Mouse (Mus musculus): ENCODE results near the gene Mxra7. TPM values are rescaled to one million over a fixed set of nuclear protein-coding genes. Genes with fewer than 3 reads are reported as not detected.

Gene Mxra7
- polyA plus RNA-seq, 1 experiment from 2014 or later: 45.2 TPM

DNA sequence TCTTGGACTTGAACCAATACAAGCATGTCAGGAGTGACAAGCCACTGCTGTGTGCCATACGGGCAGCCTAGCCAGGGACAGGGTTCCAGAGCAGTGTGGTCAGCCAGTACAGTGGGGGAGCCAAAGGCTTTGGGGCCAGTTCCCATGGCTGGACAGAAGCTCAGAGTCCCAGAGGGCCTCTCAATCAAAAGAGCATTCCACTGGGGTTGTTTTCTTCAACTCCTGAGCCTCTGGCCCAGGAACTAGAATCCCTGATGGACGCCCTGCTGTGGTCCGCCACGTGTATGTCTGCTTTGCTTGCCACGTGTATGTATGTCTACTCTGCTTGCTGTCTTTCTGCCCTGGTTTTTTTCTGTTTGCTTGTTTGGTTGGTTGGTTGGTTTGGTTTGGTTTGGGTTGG, 26.7 kb downstream of the Mxra7 start:
- WGBS: 79% methylated on average over 5 of the region's 5 CpGs
- H3K4me3 ChIP-seq: no peak overlapping the region

DNA sequence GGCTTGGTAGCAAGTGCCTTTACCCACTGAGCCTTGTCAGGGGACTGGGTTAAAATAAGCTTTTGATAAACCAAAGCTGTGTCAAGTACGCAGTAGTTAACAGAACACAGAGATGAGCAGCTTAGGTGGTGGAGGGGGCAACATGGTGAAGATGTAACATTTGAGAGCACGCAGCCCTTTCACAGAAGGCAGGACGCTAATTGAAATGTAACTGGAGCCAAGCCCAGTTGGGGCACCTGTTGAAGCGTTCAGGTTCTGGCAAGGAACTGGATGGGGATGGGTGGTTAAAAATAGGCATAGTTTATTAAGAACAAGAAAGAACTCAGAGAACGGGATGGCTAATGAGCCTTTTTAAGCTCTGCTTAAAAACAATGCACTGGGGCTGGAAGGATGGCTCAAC, 28.5 kb downstream of the Mxra7 start:
- H3K4me3 ChIP-seq: no peak overlapping the region
- no peak overlapping the region for H3K4me2 ChIP-seq (replicated peaks)
- no peaks in the 10 kb centered on the region for H3K27me3 ChIP-seq
- WGBS: 95% methylated on average over 5 of the region's 5 CpGs
- 0 out of 2 replicates have a peak, but pooled peaks cover 1% of the 10 kb centered on the region for H3K36me3 ChIP-seq
- no peaks in the 10 kb centered on the region for H3K9me3 ChIP-seq
- H3K4me1 ChIP-seq: no peaks in the 10 kb centered on the region
- no peak overlapping the region for H3K27ac ChIP-seq (replicated peaks)
- no peak overlapping the region for H3K9ac ChIP-seq (replicated peaks)
- no peak for ATAC-seq (ENCODE audit: low FRiP score, low read depth)

More for the DNA sequence above, 26.7 kb downstream of the Mxra7 start:
- Histone ChIP-seq H3K4me1 (no peaks in the 10 kb centered on the region), H3K27ac (replicated peaks) (no peak overlapping the region), H3K4me2 (replicated peaks) (no peak overlapping the region), H3K9ac (replicated peaks) (no peak overlapping the region), H3K9me3 (no peaks in the 10 kb centered on the region), H3K27me3 (no peaks in the 10 kb centered on the region), H3K36me3 (0 out of 2 replicates have a peak, but pooled peaks cover 2% of the 10 kb centered on the region)
- no peak for ATAC-seq (ENCODE audit: low FRiP score, low read depth)

DNA sequence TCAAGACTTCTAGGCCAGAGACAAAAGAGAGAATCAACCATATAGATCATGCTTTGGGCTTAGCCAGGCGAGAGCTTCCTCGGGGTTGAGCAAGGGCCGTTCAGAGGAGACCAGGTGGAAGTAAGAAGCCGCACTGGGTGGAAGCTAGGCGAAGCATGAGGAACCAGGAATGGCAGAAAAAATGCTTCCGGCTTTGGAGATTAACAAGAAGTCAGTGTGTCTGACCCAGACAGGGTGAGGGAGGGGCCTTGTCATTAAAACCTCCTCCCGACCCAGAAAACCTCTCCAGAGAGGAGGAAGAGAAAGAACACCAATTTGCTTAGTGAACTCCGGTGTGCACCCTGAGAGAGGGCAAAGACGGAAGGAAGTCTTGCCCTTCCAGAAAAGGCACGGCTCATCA, 43.6 kb downstream of the Mxra7 start:
- H3K4me3 ChIP-seq: no peak overlapping the region
- H3K9me3 ChIP-seq: no peaks in the 10 kb centered on the region
- no peaks in the 10 kb centered on the region for H3K4me1 ChIP-seq
- H3K27ac ChIP-seq (replicated peaks): no peak overlapping the region
- ATAC-seq (ENCODE audit: low FRiP score, low read depth): no peak
- no peak overlapping the region for H3K9ac ChIP-seq (replicated peaks)
- no peaks in the 10 kb centered on the region for H3K27me3 ChIP-seq
- H3K4me2 ChIP-seq (replicated peaks): no peak overlapping the region
- 85% methylated on average over 10 of the region's 10 CpGs for WGBS
- H3K36me3 ChIP-seq: no peaks in the 10 kb centered on the region

DNA sequence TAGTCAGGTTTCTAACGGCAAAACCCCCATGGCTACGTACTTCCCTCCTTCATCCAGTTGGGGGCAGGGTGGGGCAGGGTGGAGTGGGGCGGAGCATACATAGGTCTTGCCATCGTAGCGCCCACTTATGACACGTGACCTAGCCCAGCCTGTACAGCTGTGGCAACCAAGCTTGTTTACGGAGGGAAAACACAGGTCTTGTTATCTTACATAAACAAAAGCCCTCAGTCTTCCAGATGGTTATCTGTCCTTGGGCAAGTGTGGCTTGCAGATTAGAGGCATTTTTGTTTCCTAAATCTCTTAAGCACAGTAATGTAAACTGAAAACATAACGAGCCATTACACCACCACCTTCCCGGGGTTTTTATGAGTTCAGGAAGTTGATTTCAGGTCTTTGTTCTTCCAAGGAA, 45.1 kb downstream of the Mxra7 start:
- ATAC-seq (ENCODE audit: low FRiP score, low read depth): no peak
- 84% methylated on average over 9 of the region's 9 CpGs for WGBS

DNA sequence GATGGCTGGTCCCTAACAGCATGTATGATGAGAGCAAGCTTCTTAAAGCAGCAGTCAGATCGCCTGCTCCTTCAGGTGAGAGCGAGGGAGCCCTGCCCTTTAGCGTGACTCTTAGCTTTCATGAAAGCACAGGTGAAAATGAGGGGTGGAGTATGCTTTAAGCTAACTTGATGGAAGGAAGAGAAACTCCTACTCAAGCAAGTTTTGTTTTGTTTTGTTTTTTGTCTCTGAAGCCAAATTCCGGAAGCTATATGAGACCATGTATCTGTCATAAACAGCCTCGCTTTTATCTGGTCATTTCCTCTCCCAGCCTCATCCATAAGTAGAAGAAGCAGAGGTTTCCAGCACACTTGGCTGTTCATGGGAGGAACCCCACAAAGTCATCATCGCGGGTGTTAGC, 52.4 kb downstream of the Mxra7 start, which contains the start of gene St6galnac1:
Gene St6galnac1, minus strand, starts transcription at position 101 of the 400 bp plus-strand sequence.
- Histone ChIP-seq H3K4me3 (no peak within 1 kb of the TSS), H3K4me2 (replicated peaks) (no peak within 1 kb of the TSS), H3K27ac (replicated peaks) (no peak within 1 kb of the TSS), H3K27me3 (no peaks in the 10 kb centered on the region), H3K36me3 (no peaks in the 10 kb centered on the region), H3K4me1 (no peaks in the 10 kb centered on the region), H3K9me3 (no peaks in the 10 kb centered on the region), H3K9ac (replicated peaks) (no peak within 1 kb of the TSS)
- WGBS: 91% methylated on average over 7 of the region's 7 CpGs
- ATAC-seq (ENCODE audit: low FRiP score, low read depth): no peak

More for the DNA sequence above, 45.1 kb downstream of the Mxra7 start:
- H3K4me3 ChIP-seq: no peak overlapping the region
- H3K9ac ChIP-seq (replicated peaks): no peak overlapping the region
- no peak overlapping the region for H3K4me2 ChIP-seq (replicated peaks)
- no peak overlapping the region for H3K27ac ChIP-seq (replicated peaks)
- H3K4me1 ChIP-seq: no peaks in the 10 kb centered on the region
- H3K36me3 ChIP-seq: no peaks in the 10 kb centered on the region
- H3K9me3 ChIP-seq: no peaks in the 10 kb centered on the region
- H3K27me3 ChIP-seq: no peaks in the 10 kb centered on the region

DNA sequence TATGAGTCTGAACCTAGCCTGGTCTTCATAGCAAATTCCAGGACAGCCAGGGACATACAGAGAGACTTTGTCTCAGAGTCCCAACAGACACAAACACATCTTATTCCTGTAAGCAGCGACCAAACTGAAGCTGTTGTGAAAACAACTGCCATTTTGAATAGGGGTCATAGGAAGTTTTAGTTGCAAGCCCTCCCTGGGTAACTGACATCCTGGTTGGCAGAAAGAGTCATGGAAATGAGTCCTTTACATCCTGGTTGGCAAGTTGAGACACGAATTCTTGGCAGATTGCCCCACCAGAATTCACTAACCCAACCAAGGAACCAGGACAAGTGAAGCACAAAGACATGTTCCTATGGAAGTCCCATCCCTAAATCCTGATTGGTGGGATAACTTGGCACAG, 54.6 kb downstream of the Mxra7 start:
- Histone ChIP-seq H3K4me1 (no peaks in the 10 kb centered on the region), H3K4me3 (no peak overlapping the region), H3K27ac (replicated peaks) (no peak overlapping the region), H3K27me3 (no peaks in the 10 kb centered on the region), H3K9me3 (no peaks in the 10 kb centered on the region), H3K36me3 (no peaks in the 10 kb centered on the region), H3K9ac (replicated peaks) (no peak overlapping the region), H3K4me2 (replicated peaks) (no peak overlapping the region)
- WGBS: 56% methylated on average over 2 of the region's 2 CpGs
- ATAC-seq (ENCODE audit: low FRiP score, low read depth): no peak

DNA sequence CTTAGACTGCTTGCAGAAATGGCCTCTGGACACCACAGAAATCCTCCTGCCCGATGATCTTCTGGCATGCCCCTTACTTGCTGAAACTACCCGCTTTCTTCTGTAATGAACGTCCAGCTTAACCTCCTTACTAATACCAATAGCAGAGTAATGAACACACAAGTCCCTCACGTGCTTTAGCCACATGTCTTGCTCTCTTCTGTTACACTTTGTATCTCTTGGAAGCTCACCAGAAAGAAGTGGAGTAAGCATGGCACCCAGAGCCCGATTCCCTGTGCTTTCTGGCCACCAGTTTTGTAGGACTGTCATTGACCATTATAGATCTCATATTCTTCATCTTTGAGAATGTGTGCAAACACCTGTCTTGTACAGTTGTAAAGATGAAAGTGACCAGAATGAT, 58.0 kb downstream of the Mxra7 start:
- no peaks in the 10 kb centered on the region for H3K27me3 ChIP-seq
- no peaks in the 10 kb centered on the region for H3K9me3 ChIP-seq
- H3K9ac ChIP-seq (replicated peaks): no peak overlapping the region
- ATAC-seq (ENCODE audit: low FRiP score, low read depth): no peak
- H3K4me3 ChIP-seq: no peak overlapping the region
- H3K27ac ChIP-seq (replicated peaks): no peak overlapping the region
- 88% methylated on average over 5 of the region's 5 CpGs for WGBS
- H3K36me3 ChIP-seq: no peaks in the 10 kb centered on the region
- H3K4me1 ChIP-seq: no peaks in the 10 kb centered on the region
- H3K4me2 ChIP-seq (replicated peaks): no peak overlapping the region

DNA sequence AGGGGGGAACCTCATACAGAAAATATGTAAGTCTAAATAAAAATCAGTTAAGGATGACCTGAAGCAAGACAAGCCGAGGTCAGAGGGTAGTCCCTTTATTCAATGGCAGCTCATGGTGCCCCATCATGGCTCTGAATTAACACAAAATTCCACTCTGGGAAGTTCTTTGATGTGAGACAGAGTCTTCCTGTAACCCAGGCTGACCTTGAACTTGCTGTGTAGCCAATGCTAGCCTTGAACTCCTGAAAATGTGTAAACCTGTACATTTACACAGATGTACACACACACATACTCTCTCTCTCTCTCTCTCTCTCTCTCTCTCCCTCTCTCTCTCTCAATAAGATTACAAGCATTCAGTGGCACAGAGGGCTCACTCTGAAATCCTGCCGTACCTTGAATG, 62.9 kb downstream of the Mxra7 start:
- Histone ChIP-seq H3K9ac (replicated peaks) (no peak overlapping the region), H3K4me1 (no peaks in the 10 kb centered on the region), H3K9me3 (no peaks in the 10 kb centered on the region), H3K36me3 (no peaks in the 10 kb centered on the region), H3K4me2 (replicated peaks) (no peak overlapping the region), H3K4me3 (no peak overlapping the region), H3K27ac (replicated peaks) (no peak overlapping the region), H3K27me3 (no peaks in the 10 kb centered on the region)
- ATAC-seq (ENCODE audit: low FRiP score, low read depth): no peak
- WGBS: 89% methylated on average over 2 of the region's 2 CpGs

DNA sequence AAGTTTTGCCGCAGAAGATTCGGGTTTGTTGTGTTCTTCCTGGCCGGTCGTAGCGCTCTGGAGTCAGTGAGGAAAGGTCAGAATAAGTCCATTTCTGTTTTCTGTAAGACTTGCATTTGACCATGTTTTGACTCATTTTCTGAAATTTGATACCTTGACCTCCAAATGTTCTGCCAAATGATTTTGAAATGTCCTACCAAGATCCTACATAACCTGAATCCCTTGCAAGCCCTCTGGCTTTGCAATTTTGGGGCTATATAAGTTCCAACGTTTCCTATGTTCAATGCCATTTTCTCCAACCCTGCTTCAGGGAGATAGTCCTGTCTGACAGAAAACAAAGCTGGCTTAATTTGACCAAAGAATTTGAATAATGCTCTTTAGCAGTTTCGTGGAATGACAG, 63.5 kb downstream of the Mxra7 start:
- WGBS: 92% methylated on average over 7 of the region's 7 CpGs
- H3K9me3 ChIP-seq: no peaks in the 10 kb centered on the region
- no peak for ATAC-seq (ENCODE audit: low FRiP score, low read depth)
- no peak overlapping the region for H3K4me2 ChIP-seq (replicated peaks)
- H3K4me1 ChIP-seq: no peaks in the 10 kb centered on the region
- H3K4me3 ChIP-seq: no peak overlapping the region
- H3K36me3 ChIP-seq: no peaks in the 10 kb centered on the region
- no peak overlapping the region for H3K9ac ChIP-seq (replicated peaks)
- no peak overlapping the region for H3K27ac ChIP-seq (replicated peaks)
- H3K27me3 ChIP-seq: no peaks in the 10 kb centered on the region

DNA sequence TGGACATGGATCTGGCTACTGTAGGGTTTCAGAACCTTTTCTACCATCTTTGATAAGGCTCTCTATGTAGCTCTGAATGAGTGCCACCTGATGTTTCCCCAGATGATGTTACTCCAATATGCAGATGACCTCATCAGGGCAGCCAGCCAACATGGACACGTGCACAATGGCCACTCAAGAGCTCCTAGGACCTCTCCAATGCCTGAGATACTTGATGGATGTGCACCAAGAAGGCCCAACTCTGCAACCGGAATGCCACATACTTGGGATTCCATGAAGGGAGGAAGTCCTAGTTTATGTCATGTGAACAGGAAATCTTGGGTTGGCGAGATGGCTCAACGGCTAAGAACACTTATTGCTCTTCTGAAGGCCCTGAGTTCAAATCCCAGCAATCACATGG, 72.7 kb downstream of the Mxra7 start:
- Histone ChIP-seq H3K27ac (replicated peaks) (no peak overlapping the region), H3K4me3 (no peak overlapping the region), H3K4me2 (replicated peaks) (no peak overlapping the region), H3K27me3 (no peaks in the 10 kb centered on the region), H3K36me3 (no peaks in the 10 kb centered on the region), H3K9me3 (no peaks in the 10 kb centered on the region), H3K4me1 (no peaks in the 10 kb centered on the region), H3K9ac (replicated peaks) (no peak overlapping the region)
- WGBS: 88% methylated on average over 4 of the region's 4 CpGs
- ATAC-seq (ENCODE audit: low FRiP score, low read depth): no peak

DNA sequence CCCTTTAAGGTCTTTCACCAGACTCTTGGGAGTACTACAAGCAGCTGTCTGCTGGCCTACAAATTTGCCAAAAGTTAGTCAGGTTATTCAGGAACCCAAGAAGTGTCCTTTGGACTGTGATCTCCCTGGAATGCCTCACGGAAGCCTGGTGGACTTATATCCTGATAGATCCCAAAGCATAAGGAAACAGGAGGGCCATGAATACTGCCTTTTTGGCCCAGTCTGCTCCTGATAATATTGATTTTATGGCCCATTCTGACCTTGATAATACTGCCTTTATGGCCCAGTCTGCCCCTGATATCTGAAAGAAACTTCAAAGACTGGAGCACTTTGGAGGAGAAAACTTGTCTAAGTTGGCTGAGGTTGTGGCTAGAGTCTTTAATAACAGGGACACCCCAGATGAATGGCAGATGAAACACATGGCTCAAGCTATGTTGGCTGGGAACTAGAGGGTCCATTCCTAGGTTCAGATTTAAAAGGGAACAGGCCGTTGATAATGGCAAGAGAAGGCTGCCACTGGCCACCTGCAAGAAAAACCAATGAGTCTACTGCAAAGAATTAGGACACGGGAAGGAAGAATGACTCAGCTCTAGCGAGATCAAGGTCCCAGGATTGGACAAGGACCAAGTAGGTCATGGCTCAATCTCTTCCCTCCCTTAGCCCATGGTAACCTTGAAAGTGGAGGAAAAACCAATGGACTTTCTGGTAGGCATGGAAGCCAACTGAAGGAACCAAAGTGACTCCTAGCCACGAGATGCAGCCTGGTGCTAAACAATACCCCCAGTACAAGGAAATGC, 74.0 kb downstream of the Mxra7 start:
- no peaks in the 10 kb centered on the region for H3K4me1 ChIP-seq
- H3K36me3 ChIP-seq: no peaks in the 10 kb centered on the region
- no peak overlapping the region for H3K27ac ChIP-seq (replicated peaks)
- 91% methylated on average over 5 of the region's 5 CpGs for WGBS
- no peaks in the 10 kb centered on the region for H3K9me3 ChIP-seq
- no peaks in the 10 kb centered on the region for H3K27me3 ChIP-seq
- no peak overlapping the region for H3K9ac ChIP-seq (replicated peaks)
- no peak overlapping the region for H3K4me2 ChIP-seq (replicated peaks)
- no peak overlapping the region for H3K4me3 ChIP-seq
- ATAC-seq (ENCODE audit: low FRiP score, low read depth): no peak

Measured in midbrain, embryonic 12.5 days (tissue).